Mouse (Mus musculus) cerebellum, postnatal 10 days (tissue): ENCODE measurements around the gene Snx21.

Source experiments
- DNase-seq, 2 experiments: peaks; one replicate each; pipeline ENCODE4 v3.0.0; 2021; ENCODE audit warnings: mixed read lengths in 2 of 2

The Snx21 gene

GRCm38 (mm10) chr2:164785481-164786387 is at the start of gene Snx21:
Snx21 (plus strand) TSS chr2:164785823.
- DNase-seq, result peak; percentile 88 to 91

- no peak for DNase-seq
Observed at GRCm38 (mm10) chr2:164737377-164738090, 48.1 kb upstream of the Snx21 start.

- no peak for DNase-seq
Observed at GRCm38 (mm10) chr2:164739876-164740275, 45.7 kb upstream of the Snx21 start.

GRCm38 (mm10) chr2:164744987-164745386 is 40.6 kb upstream of the Snx21 start:
- DNase-seq, result no peak

GRCm38 (mm10) chr2:164745843-164746479 is 39.7 kb upstream of the Snx21 start, which contains the start of the genes Wfdc3 and Dnttip1:
Wfdc3 (minus strand) TSS chr2:164745931.
Dnttip1 (plus strand) TSS chr2:164745983.
- DNase-seq, result peak; percentile 97

GRCm38 (mm10) chr2:164746693-164747092 is 38.9 kb upstream of the Snx21 start:
- DNase-seq, result no peak

GRCm38 (mm10) chr2:164748191-164748590 is 37.4 kb upstream of the Snx21 start:
- no peak for DNase-seq

GRCm38 (mm10) chr2:164748991-164749390 is 36.6 kb upstream of the Snx21 start:
- no peak for DNase-seq

GRCm38 (mm10) chr2:164752454-164752853 is 33.2 kb upstream of the Snx21 start:
- DNase-seq, result no peak

GRCm38 (mm10) chr2:164754105-164754504 is 31.5 kb upstream of the Snx21 start:
- DNase-seq, result no peak

GRCm38 (mm10) chr2:164754800-164755199 is 30.8 kb upstream of the Snx21 start:
- DNase-seq, result no peak

- no peak for DNase-seq
Observed at GRCm38 (mm10) chr2:164757841-164758240, 27.8 kb upstream of the Snx21 start.

GRCm38 (mm10) chr2:164758692-164759091 is 26.9 kb upstream of the Snx21 start:
- DNase-seq, result no peak

GRCm38 (mm10) chr2:164760059-164760833 is 25.4 kb upstream of the Snx21 start:
- no peak for DNase-seq

- DNase-seq, result peak; percentile 57 to 68
Observed at GRCm38 (mm10) chr2:164761502-164761901, 24.1 kb upstream of the Snx21 start.

GRCm38 (mm10) chr2:164761971-164762370 is 23.7 kb upstream of the Snx21 start:
- peak; percentile 22 to 43 for DNase-seq

- no peak for DNase-seq
Observed at GRCm38 (mm10) chr2:164762593-164762992, 23.0 kb upstream of the Snx21 start.

GRCm38 (mm10) chr2:164765841-164766240 is 19.8 kb upstream of the Snx21 start:
- DNase-seq, result no peak

- peak; percentile 78 to 86 for DNase-seq
Observed at GRCm38 (mm10) chr2:164767812-164768540, 17.6 kb upstream of the Snx21 start.

GRCm38 (mm10) chr2:164769258-164770037 is 16.2 kb upstream of the Snx21 start, which contains the start of gene Ube2c:
Ube2c (plus strand) TSS chr2:164769898.
- DNase-seq, result peak; percentile 99

GRCm38 (mm10) chr2:164770279-164770678 is 15.3 kb upstream of the Snx21 start:
- DNase-seq, result no peak
